In the genomic region with DNA sequence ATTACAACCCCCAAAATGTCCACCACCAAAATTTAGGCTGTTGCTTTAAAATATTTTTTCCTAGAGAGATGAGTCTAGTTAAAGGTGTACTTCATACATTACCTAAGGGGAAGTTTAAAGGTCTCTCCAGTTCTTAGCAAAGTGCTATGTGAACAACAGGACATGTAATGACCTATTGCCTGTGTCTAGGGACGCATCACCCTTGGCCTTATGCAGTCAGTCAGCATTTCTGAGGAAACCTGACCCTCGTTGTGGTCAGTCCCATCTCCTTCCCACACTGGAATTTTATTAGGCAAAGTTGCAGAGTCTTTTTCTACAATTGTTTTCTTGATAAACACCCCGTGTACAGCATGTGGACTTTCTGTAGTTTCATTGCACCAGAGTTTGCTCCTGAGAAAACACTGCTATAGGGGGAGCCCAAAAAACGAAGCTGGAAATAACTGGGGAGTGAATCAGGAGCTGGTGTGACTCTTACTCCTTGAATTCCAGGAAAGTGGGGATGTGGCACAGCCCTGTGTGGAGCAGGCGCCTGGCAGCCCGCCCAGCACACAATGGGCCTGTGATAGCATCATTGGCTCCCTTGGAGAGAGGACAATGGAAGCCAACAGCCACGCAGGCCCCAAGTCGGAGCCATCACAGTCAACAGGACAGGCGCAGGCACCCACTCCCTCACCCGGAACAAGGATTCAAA, we compare ENCODE assay signal across 10 mouse cellular contexts.
A peak's percentile ranks its signal among the peaks of the same experiment; 100 is the strongest.
DNase-seq lines count a peak whose midpoint lies in the region; ATAC-seq and TF ChIP-seq lines count a peak whose summit lies in the region.
"Had no signal": no experiment of that assay in that cellular context is flagged by ENCODE, and none has a peak within 500 bp of the region (broad histone marks: within the 10 kb centered on the region; RNA-seq: fewer than 3 reads in every experiment).

No protein-coding gene starts in this region.

- TF ChIP-seq EP300 in stomach, postnatal 0 days (optimal IDR thresholded peaks at IDR 0.05) = no peak

- H3K4me3 ChIP-seq in stomach, postnatal 0 days (ENCODE audit: low read depth, low read length) = no peak overlapping the region
- no peak overlapping the region for H3K4me3 ChIP-seq in forebrain, embryonic 11.5 days (ENCODE audit: low read depth, low read length)
- H3K4me3 ChIP-seq: embryonic facial prominence, embryonic 12.5 days had no signal

- peak; percentile 20 for DNase-seq in retina, postnatal 1 day
- DNase-seq in retina, embryonic 14.5 days (ENCODE audit: low spot score) = no peak
- DNase-seq in gastrocnemius, postnatal 14 days = peak; percentile 59
- peak; percentile 45 for DNase-seq in kidney, postnatal 10 days
- DNase-seq in stomach, postnatal 0 days (ENCODE audit: low spot score) = no peak
- no peak for DNase-seq in forebrain, embryonic 11.5 days (ENCODE audit: low spot score)
- DNase-seq in cerebellum, postnatal 4 days (ENCODE audit: low spot score in 2 of 2) = no peak
- DNase-seq: right cerebral cortex, adult 18-20 months had no signal

- ATAC-seq in stomach, postnatal 0 days (ENCODE audit: low FRiP score, low TSS enrichment) = peak; percentile 56; the same call in 1 of the 2 replicates
- ATAC-seq in forebrain, embryonic 11.5 days (replicated peaks; ENCODE audit: low FRiP score) = no peak
- no peak for ATAC-seq in erythroid progenitor cell, adult 5-6 weeks (replicated peaks; ENCODE audit: low FRiP score, poor library complexity, severe bottlenecking)

- H3K9me3 ChIP-seq in stomach, postnatal 0 days (ENCODE audit: control insufficient read depth, low read length) = no peaks in the 10 kb centered on the region
- H3K9me3 ChIP-seq in forebrain, embryonic 11.5 days (ENCODE audit: control insufficient read depth, low read length) = no peaks in the 10 kb centered on the region
- H3K9me3 ChIP-seq: embryonic facial prominence, embryonic 12.5 days had no signal

- WGBS in stomach, postnatal 0 days = 64% methylated on average over 10 of the region's 10 CpGs
- WGBS in forebrain, embryonic 11.5 days = 68% methylated on average over 10 of the region's 10 CpGs

- H3K4me2 ChIP-seq in stomach, postnatal 0 days (replicated peaks; ENCODE audit: low read depth) = no peak overlapping the region
- H3K4me2 ChIP-seq in forebrain, embryonic 11.5 days (ENCODE audit: low read depth, low read length, severe bottlenecking) = no peak overlapping the region
- H3K4me2 ChIP-seq: embryonic facial prominence, embryonic 12.5 days had no signal

- H3K27ac ChIP-seq in stomach, postnatal 0 days (replicated peaks) = no peak overlapping the region
- no peak overlapping the region for H3K27ac ChIP-seq in forebrain, embryonic 11.5 days (ENCODE audit: low read depth, low read length)
- H3K27ac ChIP-seq: embryonic facial prominence, embryonic 12.5 days had no signal

- H3K27me3 ChIP-seq in stomach, postnatal 0 days (ENCODE audit: control insufficient read depth, insufficient read depth, low read length) = no peaks in the 10 kb centered on the region
- H3K27me3 ChIP-seq in forebrain, embryonic 11.5 days (ENCODE audit: control insufficient read depth, insufficient read depth, low read length) = no peaks in the 10 kb centered on the region
- H3K27me3 ChIP-seq: embryonic facial prominence, embryonic 12.5 days had no signal

- no peak overlapping the region for H3K9ac ChIP-seq in stomach, postnatal 0 days (ENCODE audit: low read length)
- H3K9ac ChIP-seq in forebrain, embryonic 11.5 days (ENCODE audit: low read length) = no peak overlapping the region
- H3K9ac ChIP-seq: embryonic facial prominence, embryonic 12.5 days had no signal

- H3K4me1 ChIP-seq in stomach, postnatal 0 days (replicated peaks; ENCODE audit: control insufficient read depth, insufficient read depth) = no peaks in the 10 kb centered on the region
- no peaks in the 10 kb centered on the region for H3K4me1 ChIP-seq in forebrain, embryonic 11.5 days (replicated peaks; ENCODE audit: control insufficient read depth, insufficient read depth, low read length)

- no peak for TF ChIP-seq CTCF in stomach, postnatal 0 days (IDR thresholded peaks at IDR 0.05; ENCODE audit: low read depth)

- no peaks in the 10 kb centered on the region for H3K36me3 ChIP-seq in stomach, postnatal 0 days (ENCODE audit: control insufficient read depth, insufficient read depth, low read length)
- H3K36me3 ChIP-seq in forebrain, embryonic 11.5 days (ENCODE audit: control insufficient read depth, insufficient read depth, low read length) = no peaks in the 10 kb centered on the region
- H3K36me3 ChIP-seq: embryonic facial prominence, embryonic 12.5 days had no signal

- intact Hi-C loops in gastrocnemius, postnatal 14 days (cut with DNase I; ENCODE audit: low total_unique reads) = no loop called here

Comparison
In these comparisons a context has a peak if more than half of its experiments do, and no peak if none do; other contexts are left out.
1. DNase-seq: peak in retina, postnatal 1 day (single experiment), gastrocnemius, postnatal 14 days (single experiment) and kidney, postnatal 10 days (single experiment); none in retina, embryonic 14.5 days (single experiment), stomach, postnatal 0 days (single experiment), forebrain, embryonic 11.5 days (single experiment) and cerebellum, postnatal 4 days (0 of 2).